Mouse (Mus musculus) lung, embryonic 14.5 days (tissue): Measurements from ENCODE around the gene Lin52. TPM values are rescaled to one million over a fixed set of nuclear protein-coding genes. Genes with fewer than 3 reads are reported as not detected.

Experiments used
- ATAC-seq: fragments of 200-750 bp; cut with Nextera tagmentation; 2 replicates; pipeline ENCODE4 v1.8.0; 2017; ENCODE audit warnings: mild to moderate bottlenecking, moderate TSS enrichment, moderate library complexity; ENCODE audit not compliant: insufficient read depth
- DNase-seq: peaks from one replicate; pipeline ENCODE4 v3.0.0-alpha.2; 2015
- H3K27ac ChIP-seq: fragments of 300-500 bp; sonication (generic); 2 replicates; pipeline ENCODE4 v1.5.1; 2014; ENCODE audit warnings: low read depth, mild to moderate bottlenecking, moderate library complexity
- H3K27me3 ChIP-seq: fragments of 300-500 bp; sonication (generic); 2 replicates; pipeline ENCODE4 v1.6.1; 2014; ENCODE audit warnings: low read length, control low read depth; ENCODE audit not compliant: insufficient read depth
- H3K36me3 ChIP-seq: fragments of 300-500 bp; sonication (generic); 2 replicates; pipeline ENCODE4 v1.6.1; 2014; ENCODE audit warnings: control low read depth; ENCODE audit not compliant: insufficient read depth
- H3K4me1 ChIP-seq: fragments of 300-500 bp; sonication (generic); 2 replicates; pipeline ENCODE4 v1.6.1; 2014; ENCODE audit warnings: antibody characterized with exemption, control low read depth; ENCODE audit not compliant: insufficient read depth
- H3K4me2 ChIP-seq: fragments of 300-500 bp; sonication (generic); 2 replicates; pipeline ENCODE4 v1.6.1; 2014; ENCODE audit warnings: mild to moderate bottlenecking
- H3K4me3 ChIP-seq: fragments of 300-500 bp; sonication (generic); 2 replicates; pipeline ENCODE4 v1.5.1; 2014; ENCODE audit warnings: low read depth, low read length
- H3K9ac ChIP-seq: fragments of 300-500 bp; sonication (generic); 2 replicates; pipeline ENCODE4 v1.6.1; 2014
- H3K9me3 ChIP-seq: fragments of 300-500 bp; sonication (generic); 2 replicates; pipeline ENCODE4 v1.6.1; 2016; ENCODE audit warnings: low read depth, low read length, control low read depth
- CTCF ChIP-seq: IDR thresholded peaks from 2 replicates; pipeline ENCODE4 v1.5.1; 2016; ENCODE audit warnings: antibody characterized with exemption, low read depth
- WGBS: fragments of 180-500 bp; shearing (Covaris S2); extraction: QIAGEN DNeasy Blood & Tissue Kit; methylation state at CpG from one replicate; pipeline ENCODE4 v1.1.7; 2014; 5-methylcytosine and 5-hydroxymethylcytosine counted together
- polyA plus RNA-seq: library from polyadenylated mRNA; unstranded; fragments of >200 nt; fragmentation: Nextera tagmentation; extraction: Ambion mirVana; gene quantifications from 2 replicates; pipeline ENCODE4 v1.2.1, GENCODE M21; 2014

Gene Lin52
- polyA plus RNA-seq, 1 experiment from 2014 or later = 22.5 TPM

- ATAC-seq = no peak
- H3K4me2 ChIP-seq = no peak overlapping the region
- WGBS = 4% methylated on average over 7 of the region's 7 CpGs
These were observed 121.1 kb downstream of the Lin52 start for GRCm38 (mm10) chr12:84572341-84572720.

GRCm38 (mm10) chr12:84573094-84573493 is 121.9 kb downstream of the Lin52 start:
- Histone ChIP-seq H3K27ac (no peak overlapping the region), H3K36me3 (no peaks in the 10 kb centered on the region), H3K9ac (no peak overlapping the region), H3K27me3 (peaks cover 65% of the 10 kb centered on the region), H3K4me3 (no peak overlapping the region), H3K4me2 (no peak overlapping the region), H3K9me3 (no peaks in the 10 kb centered on the region), H3K4me1 (no peaks in the 10 kb centered on the region)
- ATAC-seq (no peak), DNase-seq (no peak)
- 24% methylated on average over 7 of the region's 7 CpGs for WGBS
- TF ChIP-seq CTCF = no peak

More at GRCm38 (mm10) chr12:84572341-84572720, 121.1 kb downstream of the Lin52 start:
- Histone ChIP-seq H3K9me3 (no peaks in the 10 kb centered on the region), H3K27ac (no peak overlapping the region), H3K4me1 (no peaks in the 10 kb centered on the region), H3K9ac (no peak overlapping the region), H3K4me3 (no peak overlapping the region), H3K27me3 (peaks cover 73% of the 10 kb centered on the region), H3K36me3 (no peaks in the 10 kb centered on the region)
- no peak for DNase-seq
- no peak for TF ChIP-seq CTCF

GRCm38 (mm10) chr12:84577768-84578439 is 126.7 kb downstream of the Lin52 start:
- DNase-seq (no peak), ATAC-seq (no peak)
- no peaks in the 10 kb centered on the region for H3K36me3 ChIP-seq
- no peak overlapping the region for H3K4me2 ChIP-seq
- peaks cover 18% of the 10 kb centered on the region for H3K27me3 ChIP-seq
- no peaks in the 10 kb centered on the region for H3K4me1 ChIP-seq
- H3K9ac ChIP-seq = no peak overlapping the region
- no peaks in the 10 kb centered on the region for H3K9me3 ChIP-seq
- no peak overlapping the region for H3K27ac ChIP-seq
- WGBS = 69% methylated on average over 11 of the region's 11 CpGs
- 0 out of 2 replicates have a peak, but pooled peaks have one; percentile 24 for TF ChIP-seq CTCF
- H3K4me3 ChIP-seq = no peak overlapping the region

GRCm38 (mm10) chr12:84578440-84578770 is 127.2 kb downstream of the Lin52 start:
- no peak for ATAC-seq
- Histone ChIP-seq H3K9me3 (no peaks in the 10 kb centered on the region), H3K9ac (no peak overlapping the region), H3K4me3 (no peak overlapping the region), H3K27ac (no peak overlapping the region), H3K4me2 (no peak overlapping the region), H3K36me3 (no peaks in the 10 kb centered on the region), H3K27me3 (peaks cover 13% of the 10 kb centered on the region), H3K4me1 (no peaks in the 10 kb centered on the region)
- DNase-seq = no peak
- 36% methylated on average over 5 of the region's 5 CpGs for WGBS
- no peak for TF ChIP-seq CTCF

DNA sequence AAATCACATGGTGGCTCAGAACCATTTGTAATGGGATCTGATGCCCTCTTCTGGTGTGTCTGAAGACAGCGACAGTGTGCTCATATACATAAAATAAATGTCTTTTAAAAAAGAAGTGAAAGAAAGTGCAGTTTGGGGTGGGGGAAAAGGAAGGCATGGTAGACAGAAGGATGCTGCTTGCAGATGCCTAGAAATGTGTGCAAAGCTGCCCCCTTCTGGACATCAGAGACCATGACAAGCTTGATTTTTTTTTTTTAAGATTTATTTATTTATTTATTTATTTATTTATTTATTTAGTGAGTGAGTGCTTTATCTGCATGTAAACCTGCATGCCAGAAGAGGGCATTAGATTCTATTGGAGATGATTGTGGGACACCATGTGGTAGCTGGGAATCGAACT is 130.1 kb downstream of the Lin52 start:
- Histone ChIP-seq H3K9ac (no peak overlapping the region), H3K9me3 (no peaks in the 10 kb centered on the region), H3K36me3 (no peaks in the 10 kb centered on the region), H3K4me3 (no peak overlapping the region), H3K27ac (no peak overlapping the region), H3K4me2 (no peak overlapping the region), H3K4me1 (no peaks in the 10 kb centered on the region), H3K27me3 (no peaks in the 10 kb centered on the region)
- DNase-seq (no peak), ATAC-seq (no peak)
- whole genome bisulfite sequencing = 90% methylated on average over 2 of the region's 2 CpGs
- TF ChIP-seq CTCF = peak; percentile 10; the same call in 1 of the 2 replicates

- DNase-seq = peak; percentile 97
- H3K9me3 ChIP-seq = no peaks in the 10 kb centered on the region
- H3K4me2 ChIP-seq = peak overlapping the region; percentile 100
- H3K27me3 ChIP-seq = no peaks in the 10 kb centered on the region
- peak overlapping the region; percentile 64 for H3K9ac ChIP-seq
- no peak overlapping the region for H3K27ac ChIP-seq
- H3K4me3 ChIP-seq = peak overlapping the region; percentile 55
- under 1% methylated on average over 54 of the region's 54 CpGs for WGBS
- peak; percentile 100 for TF ChIP-seq CTCF
- no peaks in the 10 kb centered on the region for H3K36me3 ChIP-seq
- peak; percentile 61 for ATAC-seq
- H3K4me1 ChIP-seq = no peaks in the 10 kb centered on the region
These were observed 138.9 kb downstream of the Lin52 start for GRCm38 (mm10) chr12:84589825-84590761.

Other genes starting within 250 kb of the Lin52 start
- 11.3 and 12.3 TPM in 2 replicates for gene Elmsan1, start 232.5 kb upstream of the Lin52 start, polyA plus RNA-seq
- gene Ptgr2, start 166.2 kb upstream of the Lin52 start, polyA plus RNA-seq = 17.2 and 19.6 TPM in 2 replicates
- 81.3 and 82.7 TPM in 2 replicates for gene Zfp410, start 134.6 kb upstream of the Lin52 start, polyA plus RNA-seq
- gene Coq6, start 89.8 kb upstream of the Lin52 start, polyA plus RNA-seq = 45.8 and 51.1 TPM in 2 replicates
- 3.0 and 3.5 TPM in 2 replicates for gene Fam161b, start 89.6 kb upstream of the Lin52 start, polyA plus RNA-seq
- gene Entpd5, start 42.4 kb upstream of the Lin52 start, polyA plus RNA-seq = 15.4 and 18.0 TPM in 2 replicates
- gene Bbof1, start 42.4 kb upstream of the Lin52 start, polyA plus RNA-seq = 0.96 and 1.5 TPM in 2 replicates
- 21.1 and 22.1 TPM in 2 replicates for gene Rnf113a2, start 34.2 kb upstream of the Lin52 start, polyA plus RNA-seq
- 32.8 and 35.4 TPM in 2 replicates for gene Aldh6a1, start 418 bp upstream of the Lin52 start, polyA plus RNA-seq
- 0.05 TPM in 1 of 2 replicates, not detected in the other for gene Vsx2, start 118.3 kb downstream of the Lin52 start, polyA plus RNA-seq
- gene Abcd4, start 166.0 kb downstream of the Lin52 start, polyA plus RNA-seq = 8.7 and 11.3 TPM in 2 replicates
- not detected in 2 replicates for gene Vrtn, start 189.6 kb downstream of the Lin52 start, polyA plus RNA-seq
- gene Syndig1l, start 247.4 kb downstream of the Lin52 start, polyA plus RNA-seq = not detected in 2 replicates